Mouse (Mus musculus) ES-E14 (cell line): Measurements from ENCODE around the gene Il15. TPM values are rescaled to one million over a fixed set of nuclear protein-coding genes. Genes with fewer than 3 reads are reported as not detected.

Experiments
- DNase-seq: peaks from one replicate; pipeline ENCODE4 v3.0.0-alpha.2; 2013; ENCODE audit warnings: low read depth, low spot score
- H3K27ac ChIP-seq: 2 replicates; pipeline ENCODE4 v1.5.1; 2012; ENCODE audit warnings: low read depth, mild to moderate bottlenecking, low read length, moderate library complexity, mixed read lengths; ENCODE audit not compliant: poor library complexity, insufficient read depth, severe bottlenecking
- H3K36me3 ChIP-seq: 2 replicates; pipeline ENCODE4 v1.6.1; 2012; ENCODE audit warnings: mild to moderate bottlenecking, low read length, moderate library complexity, mixed read lengths; ENCODE audit not compliant: control insufficient read depth, poor library complexity, insufficient read depth, severe bottlenecking
- H3K4me1 ChIP-seq, 2 experiments: fragments of 150-350 bp in 1 of 2; sonication (generic) in 1 of 2; 2 replicates each; pipeline ENCODE4 v1.6.1; 2012; ENCODE audit warnings: low read length in 2 of 2, mild to moderate bottlenecking in 1 of 2, mixed read lengths in 1 of 2; ENCODE audit not compliant: control insufficient read depth in 2 of 2, insufficient read depth in 2 of 2, poor library complexity in 1 of 2
- H3K4me3 ChIP-seq, 2 experiments: fragments of 150-350 bp in 1 of 2; sonication (generic) in 1 of 2; 2 replicates each; pipeline ENCODE4 v1.5.1; 2012; ENCODE audit warnings: low read length in 2 of 2, low read depth in 1 of 2, mild to moderate bottlenecking in 1 of 2, mixed read lengths in 1 of 2; ENCODE audit not compliant: insufficient read depth in 1 of 2, poor library complexity in 1 of 2, severe bottlenecking in 1 of 2
- H3K9ac ChIP-seq: 2 replicates; pipeline ENCODE4 v1.6.1; 2012; ENCODE audit warnings: low read depth, mild to moderate bottlenecking, low read length, mixed read lengths; ENCODE audit not compliant: poor library complexity, insufficient read depth, severe bottlenecking
- H3K9me3 ChIP-seq: fragments of 150-350 bp; sonication (generic); 2 replicates; pipeline ENCODE4 v1.6.1; 2012; ENCODE audit warnings: low read depth, mild to moderate bottlenecking, low read length; ENCODE audit not compliant: control insufficient read depth, insufficient read depth
- CHD2 ChIP-seq: IDR thresholded peaks from 2 replicates; pipeline ENCODE4 v1.6.1; 2014; ENCODE audit warnings: mild to moderate bottlenecking, low read depth, low read length, inconsistent platforms
- HCFC1 ChIP-seq: IDR thresholded peaks from 2 replicates; pipeline ENCODE4 v1.6.1; 2012; ENCODE audit warnings: low read length, inconsistent platforms, borderline replicate concordance; ENCODE audit not compliant: insufficient read depth
- MAFK ChIP-seq: IDR thresholded peaks from 2 replicates; pipeline ENCODE4 v1.6.1; 2014; ENCODE audit warnings: mild to moderate bottlenecking, low read depth, low read length, inconsistent platforms; ENCODE audit not compliant: insufficient read depth
- ZC3H11A ChIP-seq: IDR thresholded peaks from 2 replicates; pipeline ENCODE4 v1.6.1; 2012; ENCODE audit warnings: low read depth, mild to moderate bottlenecking, inconsistent platforms, low read length, borderline replicate concordance
- ZNF384 ChIP-seq: IDR thresholded peaks from 2 replicates; pipeline ENCODE4 v1.6.1; 2012; ENCODE audit warnings: low read depth, low read length, inconsistent platforms
- in situ Hi-C, 2 experiments: fragments of 600-800 bp; cut with MboI; formaldehyde crosslinking; loops; one replicate each; pipeline ENCODE4 v1.15.1; 2025; ENCODE audit warnings: low sequenced_read_pairs in 2 of 2, inconsistent platforms in 1 of 2; ENCODE audit not compliant: unreplicated experiment in 2 of 2
- total RNA-seq: library from RNA; depleted of rRNA; stranded (reverse); fragments of 300-350 nt; gene quantifications from 2 replicates; pipeline ENCODE4 v1.2.3, GENCODE M21; 2012

Gene Il15
- total RNA-seq, 1 experiment = 0.54 TPM

GRCm38 (mm10) chr8:82401059-82401458 lies 2.0 kb downstream of the Il15 start:
- in situ Hi-C loops = no loop called here
- peaks cover 0 to 2% of the 10 kb centered on the region in 2 experiments; a peak in 2 of 4 replicates for H3K4me1 ChIP-seq
- no peak for DNase-seq
- no peak overlapping the region for H3K9ac ChIP-seq
- no peaks in the 10 kb centered on the region for H3K36me3 ChIP-seq
- TF ChIP-seq ZNF384 (no peak), CHD2 (no peak), MAFK (no peak), ZC3H11A (no peak), HCFC1 (no peak)
- H3K27ac ChIP-seq = no peak overlapping the region
- H3K4me3 ChIP-seq = no peak overlapping the region
- no peaks in the 10 kb centered on the region for H3K9me3 ChIP-seq

GRCm38 (mm10) chr8:82400376-82400775 lies 2.6 kb downstream of the Il15 start:
- Histone ChIP-seq H3K9ac (no peak overlapping the region), H3K4me3 (no peak overlapping the region), H3K4me1 (peaks cover 0 to 2% of the 10 kb centered on the region in 2 experiments; a peak in 2 of 4 replicates), H3K9me3 (no peaks in the 10 kb centered on the region), H3K27ac (no peak overlapping the region), H3K36me3 (no peaks in the 10 kb centered on the region)
- in situ Hi-C loops = no loop called here
- no peak for DNase-seq
- TF ChIP-seq HCFC1 = no peak
- no peak for TF ChIP-seq ZC3H11A
- TF ChIP-seq CHD2 = no peak

GRCm38 (mm10) chr8:82398546-82398945 lies 4.5 kb downstream of the Il15 start:
- no peaks in the 10 kb centered on the region; the same call in 1 of the 2 replicates for H3K9me3 ChIP-seq
- H3K36me3 ChIP-seq = no peaks in the 10 kb centered on the region
- TF ChIP-seq HCFC1 (no peak), MAFK (no peak), ZNF384 (no peak), CHD2 (no peak), ZC3H11A (no peak)
- DNase-seq = no peak
- H3K27ac ChIP-seq = no peak overlapping the region
- H3K4me3 ChIP-seq = no peak overlapping the region
- in situ Hi-C loops = no loop called here
- H3K9ac ChIP-seq = no peak overlapping the region
- H3K4me1 ChIP-seq = peaks cover 0 to 2% of the 10 kb centered on the region in 2 experiments; a peak in 2 of 4 replicates

- Histone ChIP-seq H3K9ac (no peak overlapping the region), H3K4me3 (no peak overlapping the region), H3K27ac (no peak overlapping the region), H3K36me3 (no peaks in the 10 kb centered on the region), H3K4me1 (no peaks in the 10 kb centered on the region), H3K9me3 (no peaks in the 10 kb centered on the region; the same call in 1 of the 2 replicates)
- no peak for DNase-seq
- in situ Hi-C loops = no loop called here
- TF ChIP-seq HCFC1 (no peak), MAFK (no peak), ZC3H11A (no peak), CHD2 (no peak), ZNF384 (no peak)
Observed at GRCm38 (mm10) chr8:82391258-82391657, 11.8 kb downstream of the Il15 start.

GRCm38 (mm10) chr8:82388356-82388902 lies 14.6 kb downstream of the Il15 start:
- no peak overlapping the region for H3K9ac ChIP-seq
- H3K36me3 ChIP-seq = no peaks in the 10 kb centered on the region
- no peaks in the 10 kb centered on the region for H3K9me3 ChIP-seq
- H3K27ac ChIP-seq = no peak overlapping the region
- DNase-seq = no peak
- in situ Hi-C loops = no loop called here
- H3K4me3 ChIP-seq = no peak overlapping the region
- no peaks in the 10 kb centered on the region for H3K4me1 ChIP-seq
- TF ChIP-seq HCFC1 = no peak
- TF ChIP-seq ZNF384 = no peak
- no peak for TF ChIP-seq CHD2
- TF ChIP-seq ZC3H11A = no peak
- no peak for TF ChIP-seq MAFK
